Mouse (Mus musculus) fibroblast of lung, adult 2 months (primary cell): ENCODE results near the gene Tfb1m.

Source experiments
- DNase-seq: peaks from one replicate; pipeline ENCODE4 v3.0.0-alpha.2; 2011; ENCODE audit warnings: low read depth

The Tfb1m gene

DNA sequence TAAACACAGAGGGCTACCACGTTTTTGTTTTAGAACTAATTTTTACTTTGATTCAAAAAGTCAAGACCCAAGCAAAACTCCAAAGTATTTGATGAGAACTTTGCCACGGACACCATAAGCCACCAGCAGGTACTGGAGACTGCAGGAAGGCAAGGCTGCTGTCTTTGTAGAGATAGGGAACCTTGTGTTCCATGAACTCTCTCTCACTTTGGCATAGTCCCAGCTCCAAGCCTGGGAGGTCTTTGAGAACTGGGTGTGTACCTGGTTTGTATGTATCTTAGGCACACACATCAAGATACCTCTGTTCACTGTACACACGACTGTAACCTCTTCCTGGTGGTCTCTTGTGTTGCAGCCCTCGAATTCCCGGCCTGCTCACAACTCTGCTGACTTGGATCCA lies 43.3 kb downstream of the Tfb1m start:
- no peak for DNase-seq

DNA sequence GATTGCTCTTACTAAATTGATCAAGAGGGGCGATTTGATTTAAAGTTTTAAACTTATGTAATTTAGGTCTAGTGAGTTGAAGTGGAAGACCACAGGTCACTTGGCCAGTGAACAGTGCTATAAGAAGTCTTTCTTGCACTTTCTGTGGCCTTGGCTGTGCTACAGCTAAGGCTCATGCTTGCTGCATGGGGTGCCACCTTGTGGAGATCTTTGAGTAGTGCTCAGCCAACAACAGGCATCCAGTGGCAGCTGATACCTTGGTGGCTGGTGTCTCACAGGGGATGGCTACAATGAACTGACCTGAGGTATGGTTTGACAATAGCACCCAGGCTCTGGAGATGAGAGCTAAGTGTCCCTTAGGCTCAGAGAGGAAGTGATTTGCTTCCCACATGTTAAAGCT lies 47.7 kb downstream of the Tfb1m start:
- no peak for DNase-seq

DNA sequence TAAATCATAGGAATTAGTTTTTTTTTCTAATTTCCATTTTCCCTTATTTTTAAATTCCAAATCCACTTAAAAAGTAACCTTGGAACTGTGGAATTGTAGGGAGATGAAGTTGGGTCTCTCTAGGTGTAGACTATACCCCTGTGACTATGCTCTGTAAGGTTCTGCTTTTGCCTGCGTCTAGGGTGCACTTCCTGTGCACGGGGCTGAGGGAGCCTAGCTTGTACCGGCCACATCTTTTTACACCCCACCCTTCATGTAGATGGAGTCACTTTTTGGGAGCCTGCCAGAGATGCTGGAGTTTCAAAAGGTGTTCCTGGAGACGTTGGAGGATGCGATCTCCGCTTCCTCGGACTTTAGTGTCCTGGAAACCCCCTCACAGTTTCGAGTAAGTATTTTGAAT lies 51.1 kb downstream of the Tfb1m start:
- DNase-seq = no peak

DNA sequence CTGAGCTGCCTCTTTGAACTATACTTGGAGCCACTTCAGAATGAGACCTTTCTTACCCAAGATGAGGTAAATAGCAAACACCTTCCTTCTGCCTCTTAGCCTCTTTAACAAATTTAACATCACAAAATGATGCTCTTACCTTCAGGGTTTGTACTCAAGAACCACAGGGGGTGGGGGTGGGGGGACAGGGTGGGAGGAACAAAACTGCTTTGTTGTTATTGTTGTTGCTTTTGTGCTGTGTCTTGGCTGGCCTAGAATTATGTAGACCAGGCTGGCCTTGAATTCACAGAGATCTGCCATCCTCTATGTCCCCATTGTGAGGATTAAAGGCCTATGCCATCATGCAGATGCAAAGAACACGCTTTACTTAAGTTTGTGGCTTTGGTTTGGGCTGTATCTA lies 51.9 kb downstream of the Tfb1m start:
- DNase-seq = no peak

DNA sequence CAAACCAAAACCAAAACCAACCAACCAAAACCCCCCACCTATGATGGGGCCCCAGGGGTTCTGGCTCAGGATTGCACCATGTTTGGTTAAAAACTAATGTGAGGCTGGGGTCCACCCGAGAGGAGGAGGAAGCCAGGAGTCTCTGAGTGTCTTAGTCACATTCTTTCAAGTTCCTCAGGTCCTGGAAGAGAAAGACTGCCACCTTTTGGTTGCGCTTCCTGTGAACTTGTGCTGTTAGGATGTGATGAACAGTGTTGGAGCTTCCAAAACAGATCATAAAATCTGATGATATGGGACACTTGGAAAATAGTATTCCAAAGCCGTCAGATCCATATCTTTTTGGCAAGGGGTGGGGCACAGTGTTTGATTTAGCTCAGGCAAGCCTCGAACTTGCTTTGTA lies 56.6 kb downstream of the Tfb1m start:
- DNase-seq = no peak

DNA sequence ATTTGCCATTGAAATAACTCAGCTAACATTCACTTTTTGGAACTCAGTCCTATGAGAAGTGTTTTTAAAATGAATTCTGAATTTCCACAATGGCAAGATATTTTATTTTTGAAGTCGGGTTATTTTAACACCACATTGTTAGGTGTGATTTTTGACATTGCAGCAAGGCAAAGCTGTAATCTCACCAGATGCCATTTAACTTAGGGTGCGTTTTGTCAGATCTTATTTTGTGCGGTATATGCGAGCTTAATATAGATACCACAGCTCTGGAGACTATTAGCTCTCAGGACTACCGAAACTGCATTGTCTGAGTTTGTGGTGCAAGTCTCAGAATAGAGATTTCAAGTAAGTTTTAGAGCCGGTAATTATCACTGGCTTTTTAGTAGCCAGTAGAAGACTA lies 57.5 kb downstream of the Tfb1m start:
- no peak for DNase-seq

DNA sequence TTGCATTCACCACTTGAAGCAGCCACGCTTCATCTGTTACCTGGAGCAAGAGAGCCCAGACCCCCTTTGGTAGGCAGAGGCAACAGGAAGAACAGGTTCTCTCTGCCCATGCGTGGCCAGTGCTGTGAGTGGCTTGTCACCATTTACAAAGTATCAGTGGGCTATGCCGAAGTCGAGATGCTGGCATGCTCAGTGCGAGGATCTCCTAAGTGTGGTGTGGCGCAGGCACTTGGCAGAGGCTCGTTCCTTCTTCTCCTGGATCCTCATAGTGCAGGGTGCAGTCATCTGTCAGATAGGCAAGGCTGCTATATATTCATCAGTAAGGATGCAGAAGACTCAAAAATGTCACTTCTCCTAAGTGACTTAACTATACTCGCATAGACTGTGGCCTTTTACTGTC lies 58.1 kb downstream of the Tfb1m start:
- DNase-seq = no peak

DNA sequence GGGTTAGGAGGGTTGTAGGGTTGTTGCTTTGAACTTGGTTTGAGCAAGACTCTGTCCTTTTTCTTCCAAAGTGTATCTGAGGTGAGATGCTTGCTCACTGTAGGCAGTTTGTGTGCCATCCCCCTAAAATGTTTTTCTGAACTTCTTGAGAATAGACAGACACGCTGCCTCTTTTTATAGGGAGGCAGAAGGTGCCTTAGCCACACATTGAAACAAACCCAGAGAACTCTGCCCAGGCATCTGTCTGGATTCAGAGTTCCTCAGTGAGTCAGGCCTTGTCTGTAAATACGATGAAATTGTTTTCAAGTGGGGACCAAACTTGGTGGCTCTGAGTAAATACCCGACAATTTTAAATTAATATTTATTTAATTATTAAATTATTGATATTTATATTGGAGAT lies 59.0 kb downstream of the Tfb1m start:
- no peak for DNase-seq

DNA sequence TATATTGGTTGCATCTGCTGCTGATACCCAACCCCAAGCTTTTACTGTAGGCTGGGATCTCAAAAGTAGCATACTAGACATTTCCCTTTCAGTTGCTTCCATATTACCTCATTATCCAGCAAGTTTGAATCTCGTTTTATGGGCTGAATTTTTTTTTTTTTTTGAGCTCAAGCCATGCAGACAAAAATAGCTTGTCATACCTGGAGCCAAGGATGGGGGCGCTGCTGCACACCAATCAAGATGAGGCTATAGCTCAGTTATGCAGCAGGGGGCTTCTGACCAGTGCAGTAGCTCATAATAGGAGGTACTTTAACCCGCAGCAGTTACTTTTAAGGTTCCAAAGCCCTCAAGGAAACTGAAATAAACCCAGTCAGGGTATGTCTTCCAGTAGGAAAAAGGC lies 59.5 kb downstream of the Tfb1m start:
- DNase-seq = no peak

DNA sequence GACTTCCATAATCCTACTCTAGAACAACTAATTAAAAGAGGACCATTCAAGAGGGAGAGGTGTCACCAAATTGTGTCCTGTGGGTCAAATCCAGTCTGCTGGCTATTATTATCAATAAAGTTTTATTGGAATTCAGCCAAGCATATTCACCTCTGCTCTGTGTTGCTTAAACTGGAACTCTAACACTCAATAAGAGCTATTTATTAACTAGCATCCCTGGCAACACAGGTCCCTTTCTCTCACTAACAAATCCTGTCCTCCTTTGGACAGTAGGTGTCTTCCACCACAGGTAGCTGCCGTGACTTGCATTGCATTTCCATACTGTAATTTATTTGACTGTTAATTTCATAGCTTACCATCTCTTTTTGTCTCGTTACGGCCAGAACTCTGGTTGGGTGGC lies 61.5 kb downstream of the Tfb1m start:
- DNase-seq = no peak

DNA sequence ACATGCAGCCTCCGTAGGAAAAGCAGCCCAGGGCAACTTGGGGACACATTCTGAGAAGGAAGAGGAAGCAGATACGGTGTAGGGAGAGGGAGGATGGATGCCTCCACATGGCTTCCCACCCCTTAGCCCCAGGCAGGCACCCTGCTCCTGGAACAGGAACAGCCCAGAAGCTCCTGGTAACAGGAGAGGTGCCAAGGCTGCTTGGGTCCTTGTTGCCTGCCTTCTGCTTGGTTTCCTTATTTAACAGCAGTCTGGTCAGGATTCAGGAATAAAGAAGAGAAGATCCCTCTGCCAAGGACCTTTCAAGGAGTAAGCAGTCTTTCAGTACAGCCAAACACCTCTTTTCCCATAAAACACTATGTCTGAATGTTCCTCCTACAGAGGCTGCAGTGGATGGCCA lies 62.0 kb downstream of the Tfb1m start:
- DNase-seq = no peak

DNA sequence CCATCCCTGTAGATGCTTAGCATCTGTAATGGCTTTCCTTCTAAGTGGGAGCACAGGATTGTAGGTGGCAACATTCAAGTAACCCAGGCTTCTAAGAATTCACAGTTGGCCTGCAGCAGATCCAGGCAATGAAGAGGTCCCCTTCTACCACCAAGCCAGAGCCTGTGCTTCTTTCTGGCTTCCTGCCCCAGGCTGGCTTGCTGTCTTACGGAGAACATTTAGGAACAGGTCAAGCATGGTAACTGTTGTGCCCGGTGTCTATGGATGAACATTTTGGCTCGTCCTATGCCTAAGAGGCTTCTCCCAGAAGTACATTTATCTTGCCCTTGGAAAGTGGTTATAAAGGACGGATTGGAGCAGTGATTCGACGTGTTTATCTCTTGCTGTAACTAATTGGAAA lies 65.9 kb downstream of the Tfb1m start:
- no peak for DNase-seq

DNA sequence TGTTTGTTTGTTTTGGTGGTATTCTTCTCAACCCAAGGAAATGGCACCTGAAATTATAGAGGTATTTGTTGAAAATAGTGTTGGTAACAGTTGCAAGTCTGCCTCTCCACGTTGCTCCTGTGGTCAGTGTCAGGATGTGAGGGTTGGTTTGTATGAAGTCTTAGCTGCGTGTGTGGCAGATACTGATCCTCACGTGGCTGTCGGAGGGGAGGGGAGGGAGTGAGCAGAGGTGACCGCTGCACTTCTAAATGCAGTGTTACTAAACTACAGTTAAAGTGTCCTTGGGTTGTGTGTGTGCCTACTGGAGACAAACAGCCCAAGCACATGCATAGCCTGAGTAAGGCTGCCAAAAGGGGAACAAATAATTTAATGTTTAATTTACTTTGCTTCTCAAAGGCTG lies 66.5 kb downstream of the Tfb1m start:
- no peak for DNase-seq

DNA sequence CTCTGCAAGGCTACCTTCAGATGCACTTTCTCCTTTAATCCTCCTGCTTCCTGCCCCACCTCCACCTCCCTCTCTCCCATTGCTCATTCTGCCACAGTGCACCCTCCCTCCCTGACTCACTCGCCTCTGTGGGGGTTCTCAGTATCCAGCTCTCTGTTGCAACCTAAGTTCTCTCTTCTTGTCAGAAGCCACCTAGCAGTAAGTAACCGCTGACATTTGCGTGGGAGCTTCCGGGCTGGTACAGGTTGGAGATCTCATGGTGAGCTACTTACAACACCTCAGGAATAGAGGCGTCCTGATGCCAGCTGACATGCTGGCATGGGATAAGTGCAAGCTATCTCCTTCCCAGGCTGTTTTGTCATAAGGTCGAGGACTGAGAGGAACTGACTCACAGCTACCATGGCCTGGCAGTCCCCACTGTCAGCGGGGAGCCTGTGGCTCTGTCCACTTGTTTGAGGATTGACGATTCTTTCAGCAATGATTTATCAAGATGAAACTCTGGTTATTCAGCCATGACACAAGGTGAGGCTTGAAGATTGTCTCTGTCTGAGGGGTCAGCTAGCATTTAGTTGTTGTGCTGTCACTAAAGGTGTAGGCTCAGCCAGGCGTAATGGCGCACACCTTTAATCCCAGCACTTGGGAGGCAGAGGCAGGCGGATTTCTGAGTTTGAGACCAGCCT lies 67.2 kb downstream of the Tfb1m start:
- DNase-seq = peak; percentile 40

DNA sequence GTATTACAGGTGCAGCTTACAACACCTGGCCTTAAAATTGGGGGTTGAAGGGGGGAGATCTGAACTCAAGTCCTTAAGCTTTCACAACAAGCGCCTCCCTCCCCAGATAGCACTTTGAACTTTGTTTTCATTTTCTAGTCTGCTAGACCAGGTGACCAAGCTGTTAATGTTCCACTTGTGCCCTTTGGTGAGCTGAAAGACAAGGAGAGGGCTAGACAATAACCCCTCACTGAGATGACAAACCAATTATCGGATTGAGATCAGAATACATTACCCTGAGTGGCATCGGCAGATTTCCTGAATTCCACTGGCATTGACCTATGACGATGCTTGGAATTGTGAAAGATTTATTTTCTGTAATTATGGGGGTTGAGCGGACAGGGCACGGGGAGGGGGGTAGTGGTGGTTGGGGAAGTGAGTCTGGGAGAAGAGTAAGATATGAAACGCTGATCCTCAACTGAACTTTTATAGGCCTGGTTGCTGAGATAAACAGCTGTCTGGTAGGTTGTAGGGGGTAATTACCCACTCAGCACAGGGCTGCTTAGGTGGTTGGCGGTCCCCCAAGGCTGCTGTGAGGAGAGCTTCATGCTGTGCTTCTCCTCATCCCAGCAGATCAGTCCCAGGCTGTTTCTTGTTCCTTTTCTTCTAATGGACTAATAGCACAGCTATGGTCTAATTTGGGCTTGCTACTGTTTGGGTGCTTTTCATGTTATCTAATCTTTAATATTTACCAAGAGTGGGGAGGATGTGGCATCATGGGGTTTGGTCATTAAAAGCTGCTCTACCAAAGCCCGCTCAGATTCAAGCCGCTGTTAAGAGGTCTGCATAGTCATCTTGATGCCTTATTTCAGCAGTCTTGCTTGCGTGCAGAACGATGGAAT lies 69.6 kb downstream of the Tfb1m start:
- no peak for DNase-seq

DNA sequence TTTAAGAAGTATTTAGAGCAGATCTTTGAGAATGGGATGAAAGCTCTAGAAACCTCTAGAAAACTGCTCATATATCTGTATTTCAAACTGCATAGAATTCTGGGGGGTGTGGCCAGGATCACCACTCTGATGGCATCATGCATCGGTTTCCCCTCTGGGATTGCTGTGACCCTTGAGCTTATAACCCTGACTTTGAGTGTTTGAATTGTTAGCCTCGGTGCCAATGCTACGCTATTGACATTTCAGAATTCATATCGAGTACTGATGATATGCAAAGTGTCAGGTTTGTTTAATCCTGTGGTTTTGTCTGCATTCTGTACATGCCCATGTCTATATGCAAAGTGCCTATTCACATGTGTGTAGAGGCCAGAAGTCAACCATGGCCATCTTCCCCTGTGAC lies 70.4 kb downstream of the Tfb1m start:
- no peak for DNase-seq

DNA sequence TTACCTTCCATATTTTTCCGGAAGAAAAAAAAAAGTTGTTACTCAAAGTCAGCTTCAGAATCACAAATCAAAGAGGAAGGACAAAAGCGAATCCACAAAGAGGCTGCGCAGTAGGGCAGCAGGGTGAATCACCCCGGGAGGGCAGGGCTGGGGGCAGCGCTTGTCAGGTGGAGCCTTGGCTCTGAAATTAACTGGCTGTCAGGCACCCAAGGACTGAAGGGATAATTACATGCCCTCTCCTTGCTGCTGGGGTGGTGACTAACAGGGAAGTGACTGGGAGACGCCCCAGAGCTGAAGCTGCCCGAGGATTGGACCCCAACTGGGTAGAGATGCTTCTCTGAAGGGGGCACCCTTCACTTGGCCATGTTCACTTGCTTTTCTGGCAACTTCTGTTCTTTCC lies 71.7 kb downstream of the Tfb1m start:
- DNase-seq = no peak

DNA sequence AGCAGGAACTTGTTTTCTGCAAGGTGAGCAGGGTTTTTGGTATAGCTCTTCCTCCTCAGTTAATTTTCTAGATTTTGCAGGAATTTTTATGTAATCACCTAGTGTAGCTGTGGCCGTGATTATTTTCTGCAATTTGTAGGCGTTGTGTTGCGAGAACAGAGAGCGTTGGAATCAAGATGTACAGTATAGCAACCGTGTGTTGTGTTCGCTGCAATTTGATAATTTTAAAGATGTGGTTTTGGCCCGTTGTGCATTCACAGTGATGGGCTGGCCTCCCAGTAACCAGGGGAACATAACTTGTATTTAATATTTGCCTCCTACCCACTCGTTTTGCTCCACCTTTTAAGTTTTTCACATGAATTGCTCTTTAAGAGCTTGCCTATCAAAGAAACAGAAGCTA lies 74.5 kb downstream of the Tfb1m start:
- DNase-seq = no peak

DNA sequence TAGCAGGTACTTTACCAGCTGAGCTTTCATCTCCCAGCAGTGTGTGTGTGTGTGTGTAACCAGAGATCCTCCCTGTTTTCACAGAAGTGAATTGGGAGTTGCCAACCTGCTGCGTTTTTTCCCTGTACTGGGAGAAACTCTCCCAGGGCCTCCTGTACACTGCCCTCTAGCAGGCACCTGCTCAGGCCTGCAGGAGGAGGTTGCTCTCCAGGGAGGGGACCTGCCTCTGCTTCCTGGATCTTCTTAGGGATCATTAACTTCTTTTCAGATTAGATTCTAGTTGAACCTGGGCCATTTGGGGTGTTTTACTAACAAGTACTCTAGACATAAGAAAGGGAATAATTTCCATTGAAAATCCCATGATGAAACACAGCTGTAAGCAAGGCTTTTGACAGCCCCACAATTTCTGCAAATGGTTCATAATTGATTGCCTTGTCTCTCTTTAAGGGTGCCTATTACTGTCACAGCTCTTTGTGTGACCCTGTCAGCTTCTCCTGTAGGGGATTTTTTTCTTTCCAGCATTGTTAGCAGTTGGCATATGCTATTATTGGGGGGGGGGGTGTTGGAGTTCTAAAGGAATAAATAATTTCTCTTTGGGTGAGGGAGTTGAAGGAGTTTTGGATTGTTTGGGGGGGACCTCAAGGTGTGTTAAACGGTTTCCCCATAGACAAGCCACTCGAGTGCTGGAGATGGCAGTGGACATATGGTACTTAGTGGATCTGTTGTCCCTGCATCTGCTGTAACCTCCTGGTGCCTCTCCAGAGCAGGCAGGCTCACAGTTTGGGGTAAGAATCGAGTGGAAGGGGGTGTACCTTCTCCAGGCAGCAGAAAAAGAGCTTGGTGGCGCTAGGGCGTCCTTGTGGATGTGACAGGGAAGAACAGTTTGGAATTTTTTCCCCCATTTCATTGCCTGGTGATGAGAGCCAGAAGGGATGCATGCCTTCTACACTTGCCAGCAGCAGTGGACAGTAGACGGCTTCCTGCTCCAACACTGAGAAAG lies 75.7 kb downstream of the Tfb1m start:
- no peak for DNase-seq

DNA sequence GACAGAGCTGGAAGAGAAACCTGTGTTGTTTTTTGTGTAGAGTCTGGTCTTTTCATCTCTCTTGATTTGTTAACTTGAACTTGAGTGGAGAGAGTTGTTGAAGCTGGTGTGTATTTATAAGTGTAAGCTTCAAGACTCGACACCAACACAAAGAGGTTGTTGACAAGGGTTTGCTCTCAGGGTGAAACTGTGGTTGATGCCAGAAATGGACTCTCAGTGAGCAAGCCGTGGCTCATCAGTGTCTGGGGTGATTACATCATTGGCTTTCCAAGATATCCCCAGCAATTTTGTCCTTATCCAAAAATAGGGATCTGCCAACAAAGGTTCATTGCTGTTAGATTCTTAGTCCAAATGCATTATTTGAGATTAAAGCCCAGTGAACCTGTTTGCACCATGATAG lies 81.0 kb downstream of the Tfb1m start:
- no peak for DNase-seq

DNA sequence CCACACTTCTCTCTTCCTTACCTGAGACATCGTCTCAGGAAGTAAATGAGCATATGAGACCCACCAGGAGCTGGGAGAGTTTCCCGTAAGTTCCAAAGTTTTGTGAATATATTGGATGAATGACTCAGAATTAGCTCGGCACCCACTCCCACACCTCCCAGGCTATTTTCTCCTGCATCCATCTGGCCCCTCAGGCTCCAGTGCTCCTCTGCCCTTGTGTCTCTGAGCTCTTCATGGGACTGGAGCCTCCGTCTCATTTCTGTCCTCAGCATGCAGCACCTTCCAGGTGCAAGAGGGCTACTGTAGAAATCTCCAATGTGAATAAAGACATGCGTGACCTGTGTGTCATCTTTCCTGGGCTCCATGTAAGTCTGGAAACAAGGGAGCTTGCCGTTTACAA lies 85.6 kb downstream of the Tfb1m start:
- DNase-seq = no peak
